ENCODE assay signal across 12 mouse cellular contexts in genomic region chr16:42152640-42153039, GRCm38 (mm10).
DNase-seq lines count a peak whose midpoint lies in the region; ATAC-seq and TF ChIP-seq lines count a peak whose summit lies in the region.
"Had no signal": no experiment of that assay in that cellular context is flagged by ENCODE, and none has a peak within 500 bp of the region (broad histone marks: within the 10 kb centered on the region; RNA-seq: fewer than 3 reads in every experiment).

No protein-coding gene starts in this region.

- DNase-seq in heart, postnatal 14 days, result no peak
- peak; percentile 24 for DNase-seq in midbrain, embryonic 10.5 days (ENCODE audit: low spot score)
- no peak for DNase-seq in midbrain, postnatal 0 days (ENCODE audit: low spot score)
- DNase-seq in urinary bladder, postnatal 36 days (ENCODE audit: low spot score in 2 of 2), result no peak
- DNase-seq in cerebellum, postnatal 36 days, result no peak
- DNase-seq: cerebellum, adult 11 months had no signal

- no peaks in the 10 kb centered on the region for H3K9me3 ChIP-seq in heart, embryonic 16.5 days (replicated peaks; ENCODE audit: control insufficient read depth, low read length)
- H3K9me3 ChIP-seq in midbrain, embryonic 10.5 days (replicated peaks), result no peaks in the 10 kb centered on the region
- H3K9me3 ChIP-seq in midbrain, postnatal 0 days (ENCODE audit: low read length), result no peaks in the 10 kb centered on the region
- H3K9me3 ChIP-seq in embryonic facial prominence, embryonic 15.5 days (replicated peaks), result no peaks in the 10 kb centered on the region
- no peaks in the 10 kb centered on the region for H3K9me3 ChIP-seq in stomach, embryonic 16.5 days (replicated peaks; ENCODE audit: control insufficient read depth, low read length)
- H3K9me3 ChIP-seq: neural tube, embryonic 12.5 days had no signal

- intact Hi-C loops in heart, postnatal 14 days (cut with DNase I), result no loop called here

- 26% methylated on average over 8 of the region's 8 CpGs for WGBS in heart, embryonic 16.5 days
- WGBS in midbrain, embryonic 10.5 days, result 53% methylated on average over 8 of the region's 8 CpGs
- 63% methylated on average over 8 of the region's 8 CpGs for WGBS in midbrain, postnatal 0 days
- WGBS in embryonic facial prominence, embryonic 15.5 days, result 23% methylated on average over 8 of the region's 8 CpGs
- WGBS in stomach, embryonic 16.5 days, result 19% methylated on average over 8 of the region's 8 CpGs

- no peak overlapping the region for H3K9ac ChIP-seq in heart, embryonic 16.5 days (ENCODE audit: low read length)
- no peak overlapping the region for H3K9ac ChIP-seq in midbrain, postnatal 0 days (replicated peaks; ENCODE audit: low read length, poor library complexity, severe bottlenecking)
- H3K9ac ChIP-seq in embryonic facial prominence, embryonic 15.5 days, result no peak overlapping the region
- no peak overlapping the region for H3K9ac ChIP-seq in stomach, embryonic 16.5 days (ENCODE audit: low read length)
- H3K9ac ChIP-seq: liver, embryonic 14.5 days; neural tube, embryonic 12.5 days had no signal

- no peaks in the 10 kb centered on the region for H3K36me3 ChIP-seq in heart, embryonic 16.5 days (ENCODE audit: control insufficient read depth, insufficient read depth)
- no peaks in the 10 kb centered on the region for H3K36me3 ChIP-seq in midbrain, embryonic 10.5 days
- no peaks in the 10 kb centered on the region for H3K36me3 ChIP-seq in midbrain, postnatal 0 days (ENCODE audit: insufficient read depth, low read length)
- H3K36me3 ChIP-seq in embryonic facial prominence, embryonic 15.5 days, result no peaks in the 10 kb centered on the region
- H3K36me3 ChIP-seq in stomach, embryonic 16.5 days (ENCODE audit: control insufficient read depth, insufficient read depth, low read length), result no peaks in the 10 kb centered on the region
- H3K36me3 ChIP-seq: neural tube, embryonic 12.5 days had no signal

- H3K4me3 ChIP-seq in heart, embryonic 16.5 days (ENCODE audit: low read length), result no peak overlapping the region
- H3K4me3 ChIP-seq in midbrain, embryonic 10.5 days, result no peak overlapping the region
- H3K4me3 ChIP-seq in midbrain, postnatal 0 days (ENCODE audit: low read depth, low read length), result no peak overlapping the region
- H3K4me3 ChIP-seq in embryonic facial prominence, embryonic 15.5 days (replicated peaks), result no peak overlapping the region; the same call in 1 of the 2 replicates
- H3K4me3 ChIP-seq in stomach, embryonic 16.5 days (replicated peaks; ENCODE audit: low read length), result no peak overlapping the region; the same call in 1 of the 2 replicates
- H3K4me3 ChIP-seq: neural tube, embryonic 12.5 days had no signal

- peaks cover 7% of the 10 kb centered on the region for H3K4me1 ChIP-seq in heart, embryonic 16.5 days (ENCODE audit: control insufficient read depth, insufficient read depth, low read length)
- H3K4me1 ChIP-seq in midbrain, embryonic 10.5 days, result peaks cover 26% of the 10 kb centered on the region
- H3K4me1 ChIP-seq in midbrain, postnatal 0 days (ENCODE audit: insufficient read depth, low read length), result 0 out of 2 replicates have a peak, but pooled peaks cover 3% of the 10 kb centered on the region
- H3K4me1 ChIP-seq in embryonic facial prominence, embryonic 15.5 days, result peaks cover 7% of the 10 kb centered on the region; the same call in 1 of the 2 replicates
- H3K4me1 ChIP-seq in stomach, embryonic 16.5 days (ENCODE audit: control insufficient read depth, insufficient read depth, low read length), result 0 out of 2 replicates have a peak, but pooled peaks cover 4% of the 10 kb centered on the region

- no peak for TF ChIP-seq CTCF in midbrain, postnatal 0 days (IDR thresholded peaks at IDR 0.05)

- peak overlapping the region; percentile 49; the same call in 1 of the 2 replicates for H3K4me2 ChIP-seq in heart, embryonic 16.5 days (ENCODE audit: low read depth, low read length)
- H3K4me2 ChIP-seq in midbrain, postnatal 0 days (ENCODE audit: low read depth, low read length, poor library complexity, severe bottlenecking), result no peak overlapping the region
- H3K4me2 ChIP-seq in embryonic facial prominence, embryonic 15.5 days (replicated peaks), result peak overlapping the region; percentile 15; the same call in 1 of the 2 replicates
- H3K4me2 ChIP-seq in stomach, embryonic 16.5 days (ENCODE audit: low read depth, low read length), result peak overlapping the region; percentile 43
- H3K4me2 ChIP-seq: neural tube, embryonic 12.5 days had no signal

- H3K27ac ChIP-seq in heart, embryonic 16.5 days (ENCODE audit: low read length), result no peak overlapping the region
- H3K27ac ChIP-seq in midbrain, embryonic 10.5 days (replicated peaks), result no peak overlapping the region
- H3K27ac ChIP-seq in midbrain, postnatal 0 days (ENCODE audit: low read depth, low read length), result no peak overlapping the region
- 0 out of 2 replicates have a peak overlapping the region, but pooled peaks have one; percentile 44 for H3K27ac ChIP-seq in embryonic facial prominence, embryonic 15.5 days (replicated peaks)
- no peak overlapping the region for H3K27ac ChIP-seq in stomach, embryonic 16.5 days (ENCODE audit: low read length)
- H3K27ac ChIP-seq: hindbrain, postnatal 0 days; liver, embryonic 14.5 days; neural tube, embryonic 12.5 days had no signal

- no peaks in the 10 kb centered on the region for H3K27me3 ChIP-seq in heart, embryonic 16.5 days (ENCODE audit: control insufficient read depth, insufficient read depth, low read length)
- H3K27me3 ChIP-seq in midbrain, embryonic 10.5 days (ENCODE audit: low read depth, poor library complexity, severe bottlenecking), result no peaks in the 10 kb centered on the region
- no peaks in the 10 kb centered on the region for H3K27me3 ChIP-seq in midbrain, postnatal 0 days (ENCODE audit: insufficient read depth, low read length)
- H3K27me3 ChIP-seq in embryonic facial prominence, embryonic 15.5 days, result no peaks in the 10 kb centered on the region
- no peaks in the 10 kb centered on the region for H3K27me3 ChIP-seq in stomach, embryonic 16.5 days (ENCODE audit: control insufficient read depth, insufficient read depth, low read length)
- H3K27me3 ChIP-seq: neural tube, embryonic 12.5 days had no signal

- ATAC-seq in heart, embryonic 16.5 days (replicated peaks; ENCODE audit: extremely low read depth, insufficient read depth, low FRiP score), result no peak
- ATAC-seq in midbrain, postnatal 0 days (ENCODE audit: low FRiP score), result no peak
- peak; percentile 15; the same call in 1 of the 2 replicates for ATAC-seq in embryonic facial prominence, embryonic 15.5 days (ENCODE audit: insufficient number of reproducible peaks, low FRiP score, low TSS enrichment, low read depth)
- ATAC-seq in stomach, embryonic 16.5 days (ENCODE audit: insufficient read depth, low FRiP score), result no peak
- ATAC-seq: hindbrain, postnatal 0 days had no signal
